Mouse (Mus musculus) kidney, postnatal 0 days (tissue): ENCODE data around the gene Rnf144a. TPM values are rescaled to one million over a fixed set of nuclear protein-coding genes. Genes with fewer than 3 reads are reported as not detected.
A peak's percentile ranks its signal among the peaks of the same experiment; 100 is the strongest.

Source experiments
- ATAC-seq: fragments of 200-750 bp; cut with Nextera tagmentation; replicated peaks from 2 replicates; pipeline ENCODE4 v1.8.0; 2017; ENCODE audit warnings: low read depth, moderate number of reproducible peaks, moderate TSS enrichment, moderate library complexity; ENCODE audit not compliant: low FRiP score
- DNase-seq: peaks from one replicate; pipeline ENCODE4 v3.0.0-alpha.2; 2016; ENCODE audit warnings: low spot score
- H3K27ac ChIP-seq: fragments of 300-500 bp; sonication (generic); 2 replicates; pipeline ENCODE4 v1.5.1; 2014; ENCODE audit warnings: mild to moderate bottlenecking
- H3K27me3 ChIP-seq: fragments of 300-500 bp; sonication (generic); 2 replicates; pipeline ENCODE4 v1.6.1; 2014; ENCODE audit warnings: low read length, mixed read lengths; ENCODE audit not compliant: insufficient read depth
- H3K36me3 ChIP-seq: fragments of 300-500 bp; sonication (generic); 2 replicates; pipeline ENCODE4 v1.6.1; 2014; ENCODE audit warnings: low read length, mixed read lengths; ENCODE audit not compliant: insufficient read depth
- H3K4me1 ChIP-seq: fragments of 300-500 bp; sonication (generic); replicated peaks from 2 replicates; pipeline ENCODE4 v1.6.1; 2014; ENCODE audit warnings: antibody characterized with exemption, low read length, mixed read lengths; ENCODE audit not compliant: insufficient read depth
- H3K4me2 ChIP-seq: fragments of 300-500 bp; sonication (generic); 2 replicates; pipeline ENCODE4 v1.6.1; 2014; ENCODE audit warnings: mild to moderate bottlenecking, low read length, moderate library complexity, mixed read lengths
- H3K4me3 ChIP-seq: fragments of 300-500 bp; sonication (generic); replicated peaks from 2 replicates; pipeline ENCODE4 v1.5.1; 2014; ENCODE audit warnings: low read depth, low read length
- H3K9ac ChIP-seq: fragments of 300-500 bp; sonication (generic); 2 replicates; pipeline ENCODE4 v1.6.1; 2014; ENCODE audit warnings: low read depth, low read length
- H3K9me3 ChIP-seq: fragments of 300-500 bp; sonication (generic); replicated peaks from 2 replicates; pipeline ENCODE4 v1.6.1; 2016; ENCODE audit warnings: low read length, inconsistent platforms, mixed read lengths
- CTCF ChIP-seq: IDR thresholded peaks from 2 replicates; pipeline ENCODE4 v1.5.1; 2016; ENCODE audit warnings: antibody characterized with exemption, low read depth, mild to moderate bottlenecking, moderate library complexity
- WGBS: fragments of 180-500 bp; shearing (Covaris S2); extraction: QIAGEN DNeasy Blood & Tissue Kit; methylation state at CpG from one replicate; pipeline ENCODE4 v1.1.7; 2014; 5-methylcytosine and 5-hydroxymethylcytosine counted together
- polyA plus RNA-seq: library from polyadenylated mRNA; unstranded; fragments of >200 nt; fragmentation: Nextera tagmentation; extraction: Ambion mirVana; gene quantifications from 2 replicates; pipeline ENCODE4 v1.2.1, GENCODE M21; 2015

Gene Rnf144a
- polyA plus RNA-seq, 1 experiment from 2014 or later = 19.2 TPM

DNA sequence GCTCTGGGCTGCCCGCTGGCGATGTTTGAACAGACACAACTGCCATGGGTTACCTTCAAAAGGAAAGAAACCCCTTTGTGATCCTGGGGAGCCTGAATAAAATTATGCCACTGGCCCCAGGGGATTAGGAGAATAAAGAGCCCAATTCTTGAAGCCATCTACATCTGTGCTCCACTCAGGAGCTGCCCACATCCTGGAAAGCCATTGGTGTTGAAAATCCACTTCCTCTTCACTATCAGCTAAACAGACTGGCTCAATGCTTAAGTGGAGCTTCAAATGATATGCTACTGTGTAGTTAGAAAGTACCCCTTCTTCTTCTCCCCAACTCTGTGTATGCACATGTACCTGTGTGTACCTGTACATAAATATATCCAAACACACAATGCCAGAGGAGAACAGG is 125.9 kb downstream of the Rnf144a start:
- 89% methylated on average over 2 of the region's 2 CpGs for WGBS
- no peak overlapping the region for H3K9ac ChIP-seq
- no peaks in the 10 kb centered on the region for H3K36me3 ChIP-seq
- DNase-seq (no peak), ATAC-seq (no peak)
- no peaks in the 10 kb centered on the region for H3K9me3 ChIP-seq
- no peaks in the 10 kb centered on the region for H3K4me1 ChIP-seq
- TF ChIP-seq CTCF = no peak
- H3K27ac ChIP-seq = no peak overlapping the region
- H3K4me2 ChIP-seq = no peak overlapping the region
- no peak overlapping the region for H3K4me3 ChIP-seq
- no peaks in the 10 kb centered on the region for H3K27me3 ChIP-seq

DNA sequence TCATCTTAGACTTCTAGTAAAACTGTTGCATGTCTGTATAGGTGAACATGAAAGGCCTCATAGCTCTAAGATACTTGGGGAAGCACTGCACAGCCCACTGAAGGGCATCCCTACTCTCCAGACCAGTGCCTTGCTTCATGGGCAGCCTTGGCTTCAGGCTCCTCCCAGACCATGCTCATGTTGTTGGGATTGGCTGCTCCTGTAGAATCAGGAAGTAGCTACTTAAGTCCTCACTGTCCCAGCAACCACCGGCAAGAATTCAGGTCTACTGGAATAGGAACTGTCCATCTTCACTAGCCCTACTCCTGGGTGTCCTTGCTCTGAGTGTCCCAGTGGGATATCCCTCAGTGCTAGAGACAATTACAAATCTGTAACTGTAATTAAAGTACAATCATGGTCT is 126.7 kb downstream of the Rnf144a start:
- 73% methylated on average over 1 of the region's 1 CpGs for WGBS
- Histone ChIP-seq H3K4me1 (no peaks in the 10 kb centered on the region), H3K36me3 (no peaks in the 10 kb centered on the region), H3K4me3 (no peak overlapping the region), H3K9ac (no peak overlapping the region), H3K9me3 (no peaks in the 10 kb centered on the region), H3K27ac (no peak overlapping the region), H3K4me2 (no peak overlapping the region), H3K27me3 (no peaks in the 10 kb centered on the region)
- DNase-seq (no peak), ATAC-seq (no peak)
- TF ChIP-seq CTCF = no peak

DNA sequence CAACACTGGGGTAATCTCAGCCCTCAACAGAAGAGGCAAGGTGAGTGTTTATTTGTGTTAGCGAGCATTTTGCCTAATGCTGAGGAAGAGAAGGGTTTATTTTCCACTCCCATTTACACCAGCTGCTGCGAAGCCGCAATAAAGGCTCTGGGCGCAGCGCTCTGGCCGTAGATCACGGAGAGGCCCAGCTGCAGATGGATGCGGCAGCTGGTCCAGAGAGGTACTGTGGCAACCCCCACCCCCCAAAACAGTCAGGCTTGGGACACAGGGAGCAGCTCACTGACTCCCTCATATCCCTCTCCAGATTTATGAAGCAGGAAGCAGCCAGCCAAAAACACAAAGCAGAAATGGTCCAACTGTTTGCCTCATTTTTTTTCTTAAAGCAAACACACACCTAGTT is 129.1 kb downstream of the Rnf144a start:
- Histone ChIP-seq H3K4me1 (no peaks in the 10 kb centered on the region), H3K27ac (no peak overlapping the region), H3K27me3 (no peaks in the 10 kb centered on the region), H3K36me3 (no peaks in the 10 kb centered on the region), H3K9ac (no peak overlapping the region), H3K4me3 (no peak overlapping the region), H3K4me2 (no peak overlapping the region), H3K9me3 (no peaks in the 10 kb centered on the region)
- TF ChIP-seq CTCF = no peak
- WGBS = 23% methylated on average over 8 of the region's 8 CpGs
- ATAC-seq (no peak), DNase-seq (peak; percentile 39)

DNA sequence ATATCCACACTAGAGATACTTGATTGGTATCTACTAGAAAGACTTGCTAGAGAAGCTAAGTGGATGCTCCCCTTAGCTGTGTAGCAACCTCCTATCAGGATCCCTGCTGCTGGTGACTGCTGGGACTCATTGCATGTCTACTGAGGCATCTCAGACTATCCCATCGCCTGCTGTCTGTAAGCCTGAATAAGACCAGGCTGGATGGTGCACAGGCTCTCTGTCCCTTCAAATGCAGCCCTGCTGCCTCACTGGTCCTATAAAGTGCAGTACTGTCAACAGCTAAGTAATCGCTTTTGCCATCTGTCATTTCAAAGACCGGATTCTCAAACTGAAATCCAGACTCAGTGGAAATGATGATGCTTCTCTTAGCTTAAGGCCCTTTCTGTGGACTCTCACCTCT is 129.6 kb downstream of the Rnf144a start:
- Histone ChIP-seq H3K4me3 (no peak overlapping the region), H3K27ac (no peak overlapping the region), H3K9me3 (no peaks in the 10 kb centered on the region), H3K27me3 (no peaks in the 10 kb centered on the region), H3K4me2 (no peak overlapping the region), H3K4me1 (no peaks in the 10 kb centered on the region), H3K36me3 (no peaks in the 10 kb centered on the region), H3K9ac (no peak overlapping the region)
- DNase-seq (no peak), ATAC-seq (no peak)
- WGBS = 60% methylated on average over 3 of the region's 3 CpGs
- TF ChIP-seq CTCF = no peak

DNA sequence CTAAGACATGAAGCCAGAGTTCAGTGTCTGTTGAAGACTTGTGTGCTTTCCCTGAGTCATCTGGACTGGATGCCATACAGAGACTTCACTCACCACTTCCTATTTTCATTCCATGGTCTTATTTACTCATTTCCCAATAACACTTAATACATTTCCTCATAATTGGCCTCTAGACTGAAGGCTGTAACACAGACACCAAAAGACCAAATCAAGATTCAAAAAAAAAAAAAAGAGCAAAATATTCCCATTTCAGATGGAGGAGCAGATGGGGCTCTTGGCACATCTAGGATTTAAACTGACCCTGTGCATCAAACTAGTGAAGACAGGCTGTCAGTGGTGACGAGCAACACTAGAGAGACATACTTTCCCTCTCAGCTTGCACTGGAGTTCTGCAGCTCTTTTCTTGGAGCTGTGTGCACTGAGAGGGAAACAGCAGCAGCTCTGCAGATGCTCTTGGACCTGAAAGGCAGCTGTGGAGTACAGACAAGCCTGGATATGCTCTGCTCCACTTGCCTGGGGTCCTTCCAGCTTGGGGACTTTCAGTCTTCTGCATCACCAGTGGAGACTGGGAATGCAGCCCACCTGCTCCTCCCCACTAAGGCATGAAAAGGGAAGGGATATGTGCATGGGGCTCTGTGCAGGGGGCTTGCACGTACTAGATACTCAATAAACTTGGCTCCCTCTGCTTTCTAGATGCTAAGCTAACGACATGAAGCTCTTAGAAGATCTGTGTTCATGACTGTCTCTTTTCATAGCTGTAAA is 134.2 kb downstream of the Rnf144a start:
- Histone ChIP-seq H3K4me1 (no peaks in the 10 kb centered on the region), H3K9me3 (no peaks in the 10 kb centered on the region), H3K4me2 (no peak overlapping the region), H3K27ac (no peak overlapping the region), H3K36me3 (no peaks in the 10 kb centered on the region), H3K9ac (no peak overlapping the region), H3K4me3 (no peak overlapping the region), H3K27me3 (no peaks in the 10 kb centered on the region)
- DNase-seq (no peak), ATAC-seq (no peak)
- TF ChIP-seq CTCF = no peak
- WGBS = 75% methylated on average over 3 of the region's 3 CpGs

DNA sequence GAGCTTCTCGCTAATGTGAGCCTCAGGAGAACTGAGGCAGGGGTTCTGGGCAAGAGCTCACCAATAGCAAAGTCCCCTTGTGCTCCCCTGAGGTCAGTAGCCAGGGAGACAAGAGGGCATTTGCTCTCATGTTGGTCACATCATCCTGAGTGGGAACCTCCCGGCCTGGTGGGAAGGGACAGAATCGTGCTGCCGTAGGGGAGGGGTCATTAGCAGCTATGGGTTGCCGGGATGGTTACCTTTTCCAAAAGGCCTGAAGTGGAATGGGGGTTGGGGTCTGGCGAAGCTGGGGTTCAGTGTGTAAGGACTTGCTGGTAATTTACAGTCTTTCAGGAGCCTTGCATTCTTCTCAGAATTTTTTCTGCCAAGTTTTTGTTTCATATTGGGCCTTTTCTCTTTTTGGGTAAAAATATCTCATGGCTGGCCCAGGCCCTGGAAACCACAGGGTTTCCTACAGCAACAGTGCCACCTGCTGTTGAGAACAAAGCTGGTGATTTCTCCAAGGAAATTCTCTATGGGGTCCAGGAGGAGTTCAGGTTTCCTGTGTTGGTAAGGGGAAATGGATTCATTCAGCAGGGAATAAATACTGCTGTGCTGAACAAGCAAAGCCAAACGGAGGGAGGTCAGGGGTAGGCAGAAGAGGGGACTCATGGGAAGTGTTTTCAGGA is 137.9 kb downstream of the Rnf144a start:
- no peaks in the 10 kb centered on the region for H3K9me3 ChIP-seq
- ATAC-seq = no peak
- H3K4me1 ChIP-seq = no peaks in the 10 kb centered on the region
- no peak overlapping the region for H3K27ac ChIP-seq
- H3K4me3 ChIP-seq = no peak overlapping the region
- no peak overlapping the region for H3K4me2 ChIP-seq
- DNase-seq = peak; percentile 87
- no peaks in the 10 kb centered on the region for H3K36me3 ChIP-seq
- 34% methylated on average over 7 of the region's 7 CpGs for WGBS
- TF ChIP-seq CTCF = peak; percentile 78
- no peak overlapping the region for H3K9ac ChIP-seq
- no peaks in the 10 kb centered on the region for H3K27me3 ChIP-seq
